Mouse (Mus musculus) ovary, postnatal 14 days (tissue): ENCODE measurements around the gene Nup214.

Experiments used
- DNase-seq: peaks from one replicate; pipeline ENCODE4 v3.0.0; 2022; ENCODE audit warnings: low spot score

Gene Nup214

GRCm38 (mm10) chr2:31974141-31974808 lies at the start of gene Nup214:
TSS of gene Nup214 (plus strand) at chr2:31974436.
- peak; percentile 99 for DNase-seq

GRCm38 (mm10) chr2:31924811-31925210 lies 49.4 kb upstream of the Nup214 start:
- peak; percentile 60 for DNase-seq

- DNase-seq: no peak
These were observed 48.3 kb upstream of the Nup214 start for GRCm38 (mm10) chr2:31925936-31926335.

GRCm38 (mm10) chr2:31929664-31930063 lies 44.6 kb upstream of the Nup214 start:
- DNase-seq: no peak

- no peak for DNase-seq
These were observed 39.7 kb upstream of the Nup214 start for GRCm38 (mm10) chr2:31934551-31934950.

GRCm38 (mm10) chr2:31935054-31935453 lies 39.2 kb upstream of the Nup214 start:
- no peak for DNase-seq

GRCm38 (mm10) chr2:31938298-31938697 lies 35.9 kb upstream of the Nup214 start:
- no peak for DNase-seq

- no peak for DNase-seq
These were observed 31.2 kb upstream of the Nup214 start for GRCm38 (mm10) chr2:31943011-31943410.

GRCm38 (mm10) chr2:31945580-31945979 lies 28.7 kb upstream of the Nup214 start:
- no peak for DNase-seq

GRCm38 (mm10) chr2:31948392-31948791 lies 25.8 kb upstream of the Nup214 start:
- no peak for DNase-seq

GRCm38 (mm10) chr2:31948801-31949200 lies 25.4 kb upstream of the Nup214 start:
- DNase-seq: no peak

GRCm38 (mm10) chr2:31950058-31950871 lies 24.0 kb upstream of the Nup214 start, which contains the start of gene Aif1l:
TSS of gene Aif1l (plus strand) at chr2:31950139.
- DNase-seq: peak; percentile 58

GRCm38 (mm10) chr2:31950966-31951365 lies 23.3 kb upstream of the Nup214 start:
- DNase-seq: no peak

- DNase-seq: no peak
These were observed 22.0 kb upstream of the Nup214 start for GRCm38 (mm10) chr2:31952236-31952635.

- no peak for DNase-seq
These were observed 21.5 kb upstream of the Nup214 start for GRCm38 (mm10) chr2:31952725-31953124.

GRCm38 (mm10) chr2:31953687-31954086 lies 20.5 kb upstream of the Nup214 start:
- no peak for DNase-seq

GRCm38 (mm10) chr2:31954779-31955181 lies 19.5 kb upstream of the Nup214 start:
- no peak for DNase-seq

GRCm38 (mm10) chr2:31955686-31956085 lies 18.6 kb upstream of the Nup214 start:
- DNase-seq: no peak

- no peak for DNase-seq
These were observed 17.0 kb upstream of the Nup214 start for GRCm38 (mm10) chr2:31957211-31957610.

- no peak for DNase-seq
These were observed 13.2 kb upstream of the Nup214 start for GRCm38 (mm10) chr2:31960986-31961385.

- DNase-seq: no peak
These were observed 12.4 kb upstream of the Nup214 start for GRCm38 (mm10) chr2:31961791-31962222.

GRCm38 (mm10) chr2:31962501-31963224 lies 11.6 kb upstream of the Nup214 start:
- no peak for DNase-seq

- no peak for DNase-seq
These were observed 10.7 kb upstream of the Nup214 start for GRCm38 (mm10) chr2:31963491-31963890.
